Mouse (Mus musculus) spleen, postnatal 4 days (tissue): Measurements from ENCODE around the gene Ankrd54.
A peak's percentile ranks its signal among the peaks of the same experiment; 100 is the strongest.
"Not testable (repeated sequence)": the region's sequence is repeated elsewhere in the genome, so short reads cannot be mapped to it uniquely, and the experiment has no call there.

Experiments
- DNase-seq, 2 experiments: peaks; one replicate each; pipeline ENCODE4 v3.0.0; 2022; ENCODE audit warnings: low spot score in 2 of 2

Gene Ankrd54

DNA sequence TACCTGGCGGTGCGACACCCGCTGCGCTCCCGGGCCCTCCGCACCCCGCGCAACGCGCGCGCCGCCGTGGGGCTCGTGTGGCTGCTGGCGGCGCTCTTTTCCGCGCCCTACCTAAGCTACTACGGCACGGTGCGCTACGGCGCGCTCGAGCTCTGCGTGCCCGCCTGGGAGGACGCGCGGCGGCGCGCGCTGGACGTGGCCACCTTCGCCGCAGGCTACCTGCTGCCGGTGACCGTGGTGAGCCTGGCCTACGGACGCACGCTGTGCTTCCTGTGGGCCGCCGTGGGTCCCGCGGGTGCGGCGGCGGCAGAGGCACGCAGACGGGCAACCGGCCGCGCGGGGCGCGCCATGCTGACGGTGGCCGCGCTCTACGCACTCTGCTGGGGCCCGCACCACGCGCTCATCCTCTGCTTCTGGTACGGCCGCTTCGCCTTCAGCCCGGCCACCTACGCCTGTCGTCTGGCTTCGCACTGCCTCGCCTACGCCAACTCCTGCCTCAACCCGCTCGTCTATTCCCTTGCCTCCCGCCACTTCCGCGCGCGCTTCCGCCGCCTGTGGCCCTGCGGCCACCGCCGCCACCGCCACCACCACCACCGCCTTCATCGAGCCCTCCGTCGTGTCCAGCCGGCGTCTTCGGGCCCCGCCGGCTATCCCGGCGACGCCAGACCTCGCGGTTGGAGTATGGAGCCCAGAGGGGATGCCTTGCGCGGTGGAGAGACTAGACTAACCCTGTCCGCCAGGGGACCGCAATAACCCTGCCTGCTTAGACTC is 19.8 kb downstream of the Ankrd54 start:
- DNase-seq, result no peak

DNA sequence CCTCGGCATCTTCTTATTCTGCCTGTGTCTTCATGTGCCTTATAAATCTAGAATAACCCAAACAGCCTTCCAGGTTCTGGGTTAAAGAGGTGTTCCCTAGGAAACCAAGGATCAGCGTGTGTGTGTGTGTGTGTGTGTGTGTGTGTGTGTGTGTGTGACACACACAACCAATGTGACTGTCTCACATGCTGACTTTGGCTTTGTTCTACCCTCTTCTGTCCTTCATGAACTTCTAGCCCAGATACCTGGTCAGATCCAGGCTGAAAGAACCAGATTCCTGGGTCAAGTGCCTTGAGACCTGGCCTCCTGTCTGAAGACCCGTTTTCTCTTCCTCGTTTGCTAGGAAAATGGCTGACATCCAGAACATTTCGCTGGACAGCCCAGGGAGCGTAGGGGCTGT is 21.1 kb downstream of the Ankrd54 start, which contains the start of gene Galr3:
Gene Galr3, plus strand, starts transcription at position 301 of the 400 bp plus-strand sequence.
- no peak for DNase-seq

DNA sequence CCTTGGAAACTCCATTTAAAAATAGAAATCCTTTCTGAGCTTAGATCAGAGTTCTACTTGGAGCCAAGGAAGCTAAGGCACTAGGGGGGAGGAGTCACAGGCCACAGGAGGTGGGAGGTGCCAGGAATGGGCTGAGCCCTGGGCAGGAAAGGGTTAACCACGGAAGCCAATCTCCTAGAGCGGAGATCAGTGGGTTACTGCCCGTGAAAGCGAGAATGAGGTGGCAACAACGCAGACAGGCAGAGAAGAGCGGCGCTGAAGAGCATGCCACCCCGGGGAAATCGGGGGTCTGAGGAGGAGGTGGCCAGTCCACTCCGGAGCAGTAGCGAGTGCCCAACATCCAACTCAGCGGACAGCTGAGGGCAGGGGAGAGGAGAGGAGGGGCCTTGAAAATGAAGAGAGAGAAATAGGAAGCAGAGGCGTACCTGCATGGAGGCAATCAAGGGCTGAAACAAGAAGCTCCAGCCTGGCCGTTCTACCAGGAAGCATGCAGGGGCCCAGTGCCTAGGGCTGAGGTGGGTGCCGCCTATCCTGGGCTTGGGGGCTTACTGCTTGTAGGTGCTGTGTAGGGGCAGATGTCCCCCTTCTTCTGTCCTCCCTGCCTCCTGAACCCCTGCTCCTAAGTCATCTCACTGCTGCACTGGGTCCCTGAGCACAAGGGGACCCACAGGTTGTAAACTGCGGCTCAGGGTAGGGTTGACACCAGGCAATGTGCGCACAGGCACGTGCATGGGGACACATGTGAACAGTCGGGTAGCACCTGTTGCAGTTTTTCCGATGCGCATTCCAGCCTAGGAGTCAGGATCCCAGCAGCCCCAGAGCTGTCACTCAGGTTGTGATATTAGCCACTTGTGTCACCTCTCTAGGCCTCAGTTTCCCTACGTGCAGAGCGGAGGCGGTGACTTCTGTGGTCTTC is 21.9 kb downstream of the Ankrd54 start:
- no peak for DNase-seq

DNA sequence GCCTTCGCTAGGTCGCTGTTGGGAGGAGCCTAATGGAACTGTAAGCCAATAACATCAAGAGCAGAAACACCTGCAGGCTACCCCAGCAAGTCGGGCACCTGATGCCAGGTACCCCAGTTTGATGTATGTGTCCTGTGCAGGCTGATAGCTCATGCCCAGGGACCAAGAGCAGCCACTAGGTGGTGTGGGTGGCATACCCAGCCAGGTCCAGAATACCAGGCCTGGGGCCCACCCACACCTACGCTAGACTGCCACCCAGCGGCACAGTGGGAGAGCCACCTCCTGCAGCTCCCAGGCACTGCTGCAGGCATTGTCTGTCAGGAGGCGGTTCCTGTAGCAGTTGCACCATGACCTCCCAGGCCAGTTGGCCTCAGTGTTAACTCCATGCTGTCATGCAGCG is 23.8 kb downstream of the Ankrd54 start:
- peak; percentile 88 to 93 for DNase-seq

DNA sequence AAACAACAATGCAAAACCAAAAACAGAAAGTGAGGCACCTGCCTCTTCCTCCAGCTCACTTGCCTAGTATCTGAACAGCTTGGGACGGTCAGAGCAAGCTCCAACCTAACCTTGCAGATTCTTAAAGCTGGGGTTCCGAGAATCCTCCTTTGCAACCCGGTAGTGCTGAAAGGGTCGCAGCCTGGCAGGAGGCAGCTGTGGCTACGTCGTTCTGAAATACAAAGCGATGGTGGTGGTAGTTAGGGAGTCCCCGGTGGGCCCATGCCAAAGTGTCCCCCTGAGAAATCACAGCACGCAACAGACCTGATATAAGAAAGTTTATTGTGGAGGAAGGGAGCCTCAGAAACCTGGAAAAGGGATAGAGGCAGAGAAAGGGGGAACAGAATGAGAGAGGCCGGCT is 24.4 kb downstream of the Ankrd54 start:
- no peak for DNase-seq

DNA sequence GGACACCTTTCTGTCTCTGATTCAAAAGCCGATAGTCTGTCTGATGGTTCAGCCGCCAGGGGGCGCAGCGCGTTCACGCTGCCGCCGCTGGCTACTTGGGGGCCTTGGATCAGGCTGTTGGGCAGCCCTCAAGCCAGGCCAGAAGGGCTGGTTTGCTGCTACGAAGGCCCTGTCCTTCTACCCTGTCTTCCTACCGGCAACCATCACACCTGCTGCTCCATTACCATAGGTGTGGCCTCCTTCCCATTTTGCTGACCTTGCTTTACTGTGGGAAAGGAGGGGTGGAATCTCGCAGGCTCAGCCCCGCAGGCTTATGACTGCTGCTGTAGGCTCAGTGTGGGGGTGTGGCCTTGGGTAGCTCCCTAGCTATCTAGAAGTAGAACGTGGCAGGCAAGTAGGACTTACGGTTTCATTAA is 24.8 kb downstream of the Ankrd54 start:
- DNase-seq, result peak; percentile 74 to 93

DNA sequence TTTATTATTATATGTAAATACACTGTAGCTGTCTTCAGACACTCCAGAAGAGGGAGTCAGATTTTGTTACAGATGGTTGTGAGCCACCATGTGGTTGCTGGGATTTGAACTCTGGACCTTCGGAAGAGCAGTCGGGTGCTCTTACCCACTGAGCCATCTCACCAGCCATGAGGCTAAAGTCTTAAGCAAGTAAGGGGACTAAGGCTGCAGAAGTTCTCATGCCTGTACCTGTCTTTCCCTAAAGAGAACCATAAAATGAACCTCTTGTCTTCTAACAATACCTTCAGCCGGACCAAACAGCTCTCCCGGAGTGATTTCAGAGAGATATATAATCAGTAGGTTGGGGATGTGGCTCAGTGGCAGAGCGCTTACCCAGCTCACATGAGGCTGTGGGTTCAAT is 30.8 kb downstream of the Ankrd54 start:
- DNase-seq, result not testable (repeated sequence)

DNA sequence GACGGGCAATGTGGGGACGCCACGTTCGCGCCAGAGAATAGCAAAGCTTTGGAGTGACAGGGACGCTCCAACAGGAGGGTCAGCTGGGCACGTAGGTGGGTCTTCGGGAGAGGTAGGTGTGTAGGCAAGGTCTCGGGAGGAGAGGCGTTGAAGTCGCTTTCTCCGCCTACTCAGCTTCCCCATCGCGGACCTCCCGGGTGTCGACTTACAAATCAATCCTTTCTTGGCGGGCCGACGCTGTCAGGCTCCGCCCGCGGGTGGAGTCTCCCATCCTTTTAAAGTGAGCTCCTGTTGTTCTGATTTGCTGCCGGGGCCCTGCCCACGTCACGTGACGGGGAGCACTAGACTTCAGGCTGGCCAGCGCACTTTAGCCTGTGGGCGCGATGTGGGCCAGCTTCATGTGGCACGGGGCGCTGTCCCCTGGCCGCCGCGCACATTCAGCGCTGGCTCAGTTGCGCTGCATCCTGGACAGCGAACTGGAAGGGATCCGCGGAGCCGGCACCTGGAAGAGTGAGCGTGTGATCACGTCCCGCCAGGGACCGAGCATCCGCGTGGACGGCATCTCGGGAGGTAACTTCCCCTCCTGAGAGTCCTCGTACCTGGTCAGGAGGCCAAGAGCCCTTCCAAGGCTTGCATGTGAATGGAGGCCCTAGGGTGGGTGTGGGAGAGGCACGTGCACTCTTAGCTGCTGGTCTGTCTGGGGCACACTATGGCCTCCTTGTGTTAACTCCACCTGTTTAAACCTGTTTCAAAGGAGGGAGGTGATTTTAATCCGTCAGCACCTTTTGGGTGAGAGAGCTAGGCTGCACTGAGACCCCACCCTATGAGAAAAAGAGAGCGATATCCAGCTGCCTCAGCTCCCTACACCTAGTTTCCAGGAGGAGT is 31.9 kb downstream of the Ankrd54 start:
- DNase-seq, result peak; percentile 61 to 74

DNA sequence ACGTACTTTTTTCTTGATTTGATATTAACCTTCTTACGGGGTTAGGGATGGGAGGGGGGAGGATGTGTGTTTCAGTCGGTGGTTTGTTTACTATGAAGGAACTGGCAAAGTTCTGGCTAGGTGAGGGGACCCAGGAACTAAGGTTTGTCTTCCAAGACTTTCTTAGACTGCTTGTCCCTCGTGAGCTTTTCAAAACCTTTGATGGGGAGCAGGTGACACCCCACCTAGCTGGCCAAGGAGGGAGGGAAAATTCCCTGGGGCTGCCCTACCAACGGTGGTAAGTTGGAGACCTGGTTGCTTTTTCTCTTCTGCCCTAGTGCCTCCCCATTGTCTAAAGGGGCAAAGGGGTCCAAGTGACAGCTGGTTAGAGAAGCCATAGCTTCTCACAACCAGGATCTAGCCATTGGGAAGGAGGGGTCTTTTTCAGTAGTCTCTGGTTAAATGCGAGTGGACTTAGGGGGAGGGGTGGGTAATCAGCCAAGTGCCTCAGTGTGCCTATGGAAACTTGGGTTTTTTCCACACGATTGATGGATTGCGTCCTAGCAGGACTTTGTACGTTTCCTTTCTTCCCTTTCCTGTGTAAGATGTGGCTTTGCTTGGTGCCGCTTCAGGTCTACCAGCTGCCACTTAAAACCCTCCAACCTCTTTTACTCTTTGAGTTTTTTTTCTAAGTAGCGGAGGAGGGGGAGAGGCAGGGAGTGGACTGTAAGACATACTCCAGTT is 33.0 kb downstream of the Ankrd54 start:
- no peak for DNase-seq

DNA sequence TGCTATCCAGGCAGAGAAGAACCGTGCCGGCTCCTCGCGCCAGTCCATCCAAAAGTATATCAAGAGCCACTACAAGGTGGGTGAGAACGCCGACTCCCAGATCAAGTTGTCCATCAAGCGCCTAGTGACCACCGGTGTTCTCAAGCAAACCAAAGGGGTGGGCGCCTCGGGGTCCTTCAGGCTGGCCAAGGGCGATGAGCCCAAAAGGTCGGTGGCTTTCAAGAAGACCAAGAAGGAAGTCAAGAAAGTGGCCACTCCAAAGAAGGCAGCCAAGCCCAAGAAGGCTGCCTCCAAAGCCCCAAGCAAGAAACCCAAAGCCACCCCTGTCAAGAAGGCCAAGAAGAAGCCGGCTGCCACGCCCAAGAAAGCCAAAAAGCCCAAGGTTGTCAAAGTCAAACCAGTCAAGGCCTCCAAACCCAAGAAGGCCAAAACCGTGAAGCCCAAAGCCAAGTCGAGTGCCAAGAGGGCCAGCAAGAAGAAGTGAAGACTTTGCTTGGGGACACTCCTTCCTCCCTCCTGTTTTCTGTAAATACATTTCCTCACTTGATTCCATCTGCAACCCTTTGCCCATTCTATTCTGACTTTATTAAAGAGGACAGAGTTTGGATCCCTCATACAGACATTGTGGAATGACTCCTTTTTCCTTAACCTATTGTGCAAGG is 33.7 kb downstream of the Ankrd54 start:
- no peak for DNase-seq

DNA sequence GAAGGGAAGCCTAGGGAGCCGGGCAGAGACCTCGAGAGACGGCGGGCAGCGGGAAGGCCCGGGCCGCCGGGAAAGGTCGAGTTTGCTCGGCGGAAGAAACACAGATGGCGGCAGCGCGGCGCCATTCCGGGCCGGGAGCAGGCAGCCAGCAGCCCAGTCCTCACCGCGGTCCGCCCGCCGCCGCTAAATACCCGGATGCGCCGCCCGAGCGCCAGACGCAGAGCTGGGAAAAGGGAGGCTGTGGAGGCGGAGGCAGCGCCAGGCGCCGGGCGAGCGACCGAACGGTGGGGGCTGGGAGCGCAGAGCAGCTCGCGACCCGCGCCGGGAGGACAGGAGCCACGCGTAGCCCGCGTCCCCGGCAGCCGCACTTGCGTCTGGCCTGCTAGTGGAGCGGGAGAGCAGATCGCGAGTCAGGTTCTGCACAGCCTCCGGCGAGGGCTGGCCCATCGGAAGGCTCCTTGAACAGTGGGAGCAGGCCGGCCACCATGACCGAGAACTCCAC is 34.4 kb downstream of the Ankrd54 start, which contains the start of gene H1f0:
Gene H1f0, plus strand, starts transcription at position 214 of the 502 bp plus-strand sequence.
- DNase-seq, result peak; percentile 81 to 92

DNA sequence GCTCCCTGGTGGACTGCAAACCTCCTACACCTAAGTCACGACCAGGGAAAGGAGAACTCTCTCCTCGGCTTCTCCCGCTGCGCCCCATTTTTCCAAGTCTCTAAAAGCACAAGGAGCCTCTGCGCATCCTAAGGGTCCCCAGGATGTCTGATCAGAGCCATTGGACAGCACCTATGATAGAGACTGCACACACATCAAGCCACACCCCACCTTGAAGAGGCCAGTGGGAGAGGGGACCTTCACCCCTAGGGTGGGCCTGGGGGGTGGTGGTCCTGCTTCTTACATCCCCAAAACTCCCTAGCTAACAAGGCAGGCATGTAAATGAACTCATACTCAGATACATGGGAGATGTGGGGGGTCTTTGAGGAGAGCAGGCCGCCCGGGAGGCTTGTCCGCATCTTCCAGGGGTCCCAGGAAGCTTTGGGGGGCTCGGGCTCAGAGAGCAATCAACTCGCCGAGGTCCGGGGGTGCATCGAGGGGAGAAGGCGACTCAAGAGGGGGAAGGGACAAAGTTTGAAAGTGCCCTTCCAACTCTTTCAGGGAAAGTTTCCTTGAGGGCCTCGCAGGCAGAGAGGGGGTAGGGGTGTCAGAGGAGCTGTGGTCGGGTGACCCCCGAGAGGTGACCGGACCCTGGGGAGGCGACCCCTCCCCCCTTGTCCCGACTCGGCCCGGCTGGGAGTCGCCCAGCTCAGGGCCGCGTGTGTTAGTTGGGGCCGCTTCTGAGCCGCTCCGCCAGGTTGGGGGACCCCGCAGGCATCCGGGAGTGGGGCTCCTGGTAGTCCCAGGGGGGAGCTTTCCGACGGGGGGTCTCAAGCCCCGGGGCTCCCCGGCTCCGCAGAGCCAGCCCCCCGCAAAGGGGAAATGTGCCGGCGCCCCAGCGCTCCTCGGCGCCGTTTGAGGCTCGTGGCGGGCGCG is 35.1 kb downstream of the Ankrd54 start:
- no peak for DNase-seq

DNA sequence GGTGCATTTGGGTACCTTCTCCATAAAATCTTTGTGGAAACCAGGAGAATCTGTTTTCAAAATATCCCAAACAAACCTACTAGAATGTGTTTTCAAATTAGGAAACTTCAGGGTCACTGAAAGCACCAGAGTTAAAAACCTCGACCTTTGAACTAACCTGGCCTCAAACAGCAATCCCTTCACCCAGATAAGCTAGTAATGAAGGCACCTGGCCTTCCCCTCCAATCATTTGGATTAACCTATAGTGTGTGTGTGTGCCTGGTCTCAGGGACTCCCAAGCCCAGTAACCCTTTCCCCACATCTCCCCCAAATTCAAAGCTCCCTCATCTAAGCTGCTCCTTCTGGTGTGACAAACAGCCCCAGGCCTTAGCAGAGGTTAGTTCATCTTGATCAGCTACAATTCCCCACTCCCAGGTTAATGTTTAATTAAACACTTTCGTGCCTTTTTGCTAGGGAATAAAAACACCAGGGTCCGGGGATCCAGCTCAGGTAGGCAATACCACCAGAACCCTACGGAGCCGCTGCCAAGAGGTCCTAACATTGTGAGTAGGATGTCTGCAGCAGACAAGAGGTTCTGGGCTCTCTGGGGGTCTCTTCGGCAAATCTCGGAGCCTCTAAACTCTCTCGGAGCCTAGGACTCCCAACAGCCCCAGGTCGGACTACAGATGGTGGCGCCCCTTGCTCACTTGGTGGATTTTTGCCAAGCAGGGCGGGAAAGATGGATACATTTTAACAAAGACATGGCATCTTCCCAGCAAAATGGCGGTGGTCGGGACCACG is 36.0 kb downstream of the Ankrd54 start:
- no peak for DNase-seq

DNA sequence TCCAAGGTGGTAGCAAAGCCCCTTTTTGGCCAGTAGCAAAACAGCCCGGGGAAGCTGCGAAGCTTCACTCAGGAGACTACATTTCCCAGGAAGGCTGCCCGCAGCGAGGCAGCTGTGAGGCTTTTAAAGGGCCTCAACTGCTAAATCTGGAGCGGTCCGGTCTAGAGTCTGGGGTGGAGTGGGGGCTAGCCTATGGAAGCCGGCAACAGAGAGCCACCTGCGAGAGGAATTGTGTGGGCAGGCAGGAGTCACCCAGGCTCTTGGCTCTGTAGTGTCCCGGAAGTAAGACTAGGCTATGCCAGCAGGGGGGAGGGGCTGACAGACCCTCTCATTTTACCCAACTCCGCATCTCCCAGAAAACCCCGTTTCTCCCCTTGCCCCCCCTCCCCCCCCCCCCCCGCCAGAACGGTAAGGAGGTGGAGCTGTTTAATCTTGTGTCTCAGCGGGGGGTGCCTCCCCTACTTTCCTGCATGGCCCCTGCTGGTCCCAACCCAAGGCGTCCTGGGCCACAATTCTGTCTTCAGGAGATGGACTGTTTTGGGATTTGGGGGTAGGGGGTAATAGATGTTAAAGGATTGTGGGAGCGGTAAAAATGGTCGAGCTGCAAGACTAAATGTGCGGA is 36.9 kb downstream of the Ankrd54 start:
- no peak for DNase-seq

DNA sequence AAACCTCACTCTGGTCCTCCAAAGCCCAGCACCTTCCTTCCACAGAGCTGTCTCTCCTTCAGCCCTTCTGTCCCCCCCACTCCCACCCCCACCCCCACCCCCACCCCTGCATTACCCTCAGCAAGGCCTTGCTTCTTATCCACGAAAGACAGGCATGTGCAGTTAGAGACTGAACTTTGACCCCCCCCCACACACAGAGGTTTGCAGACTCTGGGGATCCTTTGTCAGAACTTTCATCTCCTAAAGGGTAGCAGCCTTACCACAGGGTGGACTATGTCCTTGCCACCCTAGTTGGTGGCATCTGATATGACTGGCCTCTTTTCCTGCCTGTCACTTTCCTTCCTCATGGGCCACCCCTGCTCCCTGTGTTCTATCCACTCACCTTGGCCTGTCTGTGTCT is 39.3 kb downstream of the Ankrd54 start:
- DNase-seq, result no peak

DNA sequence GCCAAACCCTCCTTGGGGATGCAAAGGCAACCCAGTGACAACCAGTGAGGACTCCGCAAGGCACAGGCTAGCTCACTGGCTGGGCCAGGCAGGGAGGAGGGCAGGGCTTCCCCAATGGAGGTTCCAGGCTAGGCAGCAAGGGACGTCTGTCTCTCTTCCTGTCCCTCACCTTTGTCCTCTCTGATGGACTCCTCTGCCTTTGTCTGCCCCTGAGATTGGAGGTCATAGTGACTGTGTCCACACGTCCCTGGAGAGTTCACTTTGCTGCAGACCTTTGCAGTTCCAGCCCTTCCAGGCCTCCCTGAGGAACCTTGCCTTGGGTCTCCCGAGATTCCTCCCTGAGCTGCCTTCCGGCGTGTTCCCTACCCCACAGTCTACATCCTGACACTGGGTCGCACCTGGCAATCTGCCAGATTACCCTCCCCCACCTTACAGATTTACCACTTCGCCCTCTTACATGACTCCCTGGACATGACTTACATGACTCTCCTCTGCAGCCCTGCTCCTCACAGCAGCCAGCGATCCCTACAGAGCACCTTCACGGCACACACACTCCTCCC is 39.9 kb downstream of the Ankrd54 start:
- DNase-seq, result no peak

DNA sequence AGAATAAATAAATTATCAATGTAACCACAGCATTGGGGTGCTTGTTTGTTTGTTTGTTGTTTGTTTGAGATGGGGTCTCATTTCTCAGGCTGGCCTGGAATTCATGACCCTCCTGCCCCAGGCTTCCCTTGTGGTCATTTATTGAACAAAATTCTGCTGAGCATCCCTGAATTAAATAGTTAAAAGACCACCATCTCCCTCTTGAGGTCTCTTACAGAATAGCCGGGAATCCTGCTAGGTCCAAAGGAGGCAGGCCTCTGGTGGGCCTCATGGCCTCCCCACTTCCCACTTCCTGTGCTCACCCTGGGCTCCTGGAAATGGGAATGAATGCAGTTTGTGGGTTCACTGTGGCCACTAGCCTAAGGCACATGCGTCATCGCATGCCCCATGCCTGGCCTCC is 43.8 kb downstream of the Ankrd54 start:
- DNase-seq, result no peak

DNA sequence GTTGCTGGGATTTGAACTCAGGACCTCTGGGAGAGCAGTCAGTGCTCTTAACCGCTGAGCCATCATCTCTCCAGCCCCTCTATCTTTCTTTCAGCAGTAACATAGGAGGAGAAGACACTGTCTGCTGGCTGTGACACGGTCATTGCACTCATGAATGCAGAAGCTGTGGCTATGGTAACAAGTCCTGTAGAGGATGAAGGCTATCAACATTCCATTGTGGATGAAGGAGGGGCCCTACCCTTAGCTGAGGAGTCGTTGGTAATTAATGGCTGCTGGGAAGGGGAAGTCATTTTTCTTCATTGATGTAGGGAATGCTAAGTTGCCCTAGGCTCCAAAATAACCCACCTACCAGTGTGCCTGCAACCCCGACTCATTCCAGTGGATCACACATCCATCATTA is 44.5 kb downstream of the Ankrd54 start:
- DNase-seq, result no peak
